Mouse (Mus musculus) brain, embryonic 14.5 days (tissue): ENCODE results near the gene Cyp2s1.

Experiments
- CTCF ChIP-seq: fragments of 200-500 bp; IDR thresholded peaks from 2 replicates; pipeline ENCODE4 v1.5.1; 2012; ENCODE audit warnings: inconsistent platforms, mild to moderate bottlenecking, moderate library complexity, borderline replicate concordance; ENCODE audit not compliant: insufficient read depth, insufficient read length; ENCODE audit errors: extremely low read depth
- POLR2A ChIP-seq: fragments of 200-500 bp; IDR thresholded peaks from 2 replicates; pipeline ENCODE4 v1.6.1; 2012; ENCODE audit warnings: mild to moderate bottlenecking, inconsistent platforms, borderline replicate concordance; ENCODE audit not compliant: poor library complexity, insufficient read depth, insufficient read length, severe bottlenecking; ENCODE audit errors: extremely low read depth

- TF ChIP-seq POLR2A (no peak), CTCF (no peak)
Measured at GRCm38 (mm10) chr7:25789129-25789440, 27.6 kb downstream of the Cyp2s1 start.
